Mouse (Mus musculus) myocyte (in vitro differentiated cells): Measurements from ENCODE around the gene Tmem151b.

ENCODE experiments used
- MYOG ChIP-seq, 3 experiments: IDR thresholded peaks; one replicate each; pipeline ENCODE4 v1.6.1; 2011; ENCODE audit warnings: control low read depth in 2 of 3, low read depth in 2 of 3, mild to moderate bottlenecking in 2 of 3; ENCODE audit not compliant: insufficient read length in 2 of 3, control insufficient read depth in 1 of 3, insufficient read depth in 1 of 3
- POLR2A ChIP-seq: IDR thresholded peaks from one replicate; pipeline ENCODE4 v1.6.1; 2011; ENCODE audit warnings: low read depth, mild to moderate bottlenecking, control low read depth, moderate library complexity; ENCODE audit not compliant: insufficient read length
- TCF12 ChIP-seq: IDR thresholded peaks from one replicate; pipeline ENCODE4 v1.6.1; 2011; ENCODE audit warnings: mild to moderate bottlenecking, control low read depth; ENCODE audit not compliant: poor library complexity, insufficient read depth, severe bottlenecking
- TCF3 ChIP-seq: IDR thresholded peaks from one replicate; pipeline ENCODE4 v1.6.1; 2011; ENCODE audit warnings: low read depth, control low read depth; ENCODE audit not compliant: insufficient read length

- TF ChIP-seq POLR2A: no peak
- no peak for TF ChIP-seq TCF12
- TF ChIP-seq MYOG (IDR thresholded peaks at IDR 0.05; ENCODE audit: control insufficient read depth in 1 of 3, insufficient read depth in 1 of 3, insufficient read length in 2 of 3, low read depth in 2 of 3): no peak
- TF ChIP-seq TCF3: no peak
Measured at GRCm38 (mm10) chr17:45520136-45520535, 29.3 kb downstream of the Tmem151b start.
